Mouse (Mus musculus) heart, adult 2 months (tissue): ENCODE measurements around the gene Emc1.

Experiments used
- CTCF ChIP-seq: fragments of 200-600 bp; IDR thresholded peaks from 2 replicates; pipeline ENCODE4 v1.8.1; 2022; ENCODE audit warnings: antibody characterized with exemption, mild to moderate bottlenecking, moderate library complexity
- POLR2A ChIP-seq: fragments of 200-500 bp; IDR thresholded peaks from 2 replicates; pipeline ENCODE4 v1.6.1; 2011; ENCODE audit warnings: mild to moderate bottlenecking, low read depth, low read length, control low read depth; ENCODE audit not compliant: insufficient read depth

DNA sequence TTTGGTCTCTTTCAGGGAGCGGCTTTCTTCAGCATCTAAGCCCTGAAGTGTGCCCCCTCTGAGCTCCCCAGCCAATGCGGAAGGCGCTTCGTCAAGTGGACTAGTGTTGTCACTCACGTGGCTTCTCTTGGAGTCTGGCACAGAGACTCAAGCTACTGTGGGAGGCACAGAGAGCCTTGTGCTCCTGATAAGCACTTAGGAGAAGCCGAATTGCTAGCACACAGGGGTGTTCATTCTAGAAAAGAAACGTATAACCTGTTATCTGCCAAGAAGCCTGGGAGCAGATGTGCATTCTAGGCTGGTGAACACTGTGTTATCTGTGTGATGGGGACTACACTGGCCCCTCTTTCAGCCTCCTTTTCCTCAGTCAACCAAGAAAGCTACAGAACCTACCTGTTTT is 16.9 kb upstream of the Emc1 start:
- TF ChIP-seq POLR2A (no peak), CTCF (no peak)
